Mouse (Mus musculus): ENCODE results near the gene Ebi3. TPM values are rescaled to one million over a fixed set of nuclear protein-coding genes. Genes with fewer than 3 reads are reported as not detected.

Gene Ebi3
- polyA plus RNA-seq, 1 experiment from 2014 or later, result 6.6 TPM

GRCm38 (mm10) chr17:55960791-55961190 lies 8.4 kb downstream of the Ebi3 start:
- Histone ChIP-seq H3K4me3 (replicated peaks; ENCODE audit: low read depth, low read length) (no peak overlapping the region), H3K36me3 (ENCODE audit: control insufficient read depth, insufficient read depth, low read length) (peaks cover 27% of the 10 kb centered on the region), H3K4me1 (ENCODE audit: control insufficient read depth, insufficient read depth, low read length) (peaks cover 28% of the 10 kb centered on the region), H3K9ac (replicated peaks; ENCODE audit: low read length) (no peak overlapping the region), H3K9me3 (ENCODE audit: control insufficient read depth, low read length) (no peaks in the 10 kb centered on the region), H3K27me3 (ENCODE audit: control insufficient read depth, insufficient read depth, low read length) (no peaks in the 10 kb centered on the region), H3K27ac (replicated peaks; ENCODE audit: low read depth, low read length) (no peak overlapping the region), H3K4me2 (ENCODE audit: low read length) (no peak overlapping the region)
- ATAC-seq (ENCODE audit: low FRiP score, low TSS enrichment) (no peak), DNase-seq (no peak)

DNA sequence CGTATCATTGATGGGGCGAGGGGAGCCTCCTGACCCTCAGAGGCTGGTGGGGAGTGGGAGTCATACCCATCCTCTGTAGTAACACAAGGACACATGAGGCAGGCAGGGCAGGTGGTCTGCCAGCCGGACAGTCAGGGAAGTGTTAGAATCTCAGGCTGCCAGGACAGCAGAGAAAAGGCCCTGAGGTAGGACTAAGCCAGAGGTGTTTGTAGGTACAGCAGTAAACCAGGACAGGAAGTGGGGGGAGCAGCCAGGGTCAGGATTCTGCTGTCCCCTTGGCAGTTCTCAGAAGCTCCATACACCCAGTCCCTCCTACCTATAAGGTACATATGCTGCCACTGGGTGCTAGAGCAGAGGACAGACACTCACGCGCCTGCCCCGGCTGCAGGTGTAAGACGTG lies 9.2 kb downstream of the Ebi3 start:
- H3K27ac ChIP-seq (replicated peaks; ENCODE audit: low read depth, low read length), result no peak overlapping the region
- ATAC-seq (ENCODE audit: low FRiP score, low TSS enrichment), result no peak

GRCm38 (mm10) chr17:55963171-55963570 lies 10.7 kb downstream of the Ebi3 start:
- H3K36me3 ChIP-seq (ENCODE audit: control insufficient read depth, insufficient read depth, low read length), result peaks cover 35% of the 10 kb centered on the region
- no peak overlapping the region for H3K9ac ChIP-seq (replicated peaks; ENCODE audit: low read length)
- WGBS, result 84% methylated on average over 14 of the region's 14 CpGs
- no peaks in the 10 kb centered on the region for H3K27me3 ChIP-seq (ENCODE audit: control insufficient read depth, insufficient read depth, low read length)
- H3K4me3 ChIP-seq (replicated peaks; ENCODE audit: low read depth, low read length), result no peak overlapping the region
- no peak overlapping the region for H3K4me2 ChIP-seq (ENCODE audit: low read length)
- no peak for ATAC-seq (ENCODE audit: low FRiP score, low TSS enrichment)
- H3K9me3 ChIP-seq (ENCODE audit: control insufficient read depth, low read length), result no peaks in the 10 kb centered on the region
- no peak overlapping the region for H3K27ac ChIP-seq (replicated peaks; ENCODE audit: low read depth, low read length)
- no peak for DNase-seq
- peaks cover 19% of the 10 kb centered on the region for H3K4me1 ChIP-seq (ENCODE audit: control insufficient read depth, insufficient read depth, low read length)

More for the DNA sequence above, 9.2 kb downstream of the Ebi3 start:
- H3K36me3 ChIP-seq (ENCODE audit: control insufficient read depth, insufficient read depth, low read length), result peaks cover 34% of the 10 kb centered on the region
- DNase-seq, result no peak
- no peaks in the 10 kb centered on the region for H3K9me3 ChIP-seq (ENCODE audit: control insufficient read depth, low read length)
- H3K9ac ChIP-seq (replicated peaks; ENCODE audit: low read length), result no peak overlapping the region
- H3K27me3 ChIP-seq (ENCODE audit: control insufficient read depth, insufficient read depth, low read length), result no peaks in the 10 kb centered on the region
- WGBS, result 93% methylated on average over 7 of the region's 7 CpGs
- no peak overlapping the region for H3K4me3 ChIP-seq (replicated peaks; ENCODE audit: low read depth, low read length)
- H3K4me2 ChIP-seq (ENCODE audit: low read length), result no peak overlapping the region
- H3K4me1 ChIP-seq (ENCODE audit: control insufficient read depth, insufficient read depth, low read length), result peaks cover 25% of the 10 kb centered on the region

- DNase-seq, result no peak
- no peak overlapping the region for H3K27ac ChIP-seq (replicated peaks; ENCODE audit: low read depth, low read length)
- WGBS, result 95% methylated on average over 10 of the region's 10 CpGs
- H3K4me3 ChIP-seq (replicated peaks; ENCODE audit: low read depth, low read length), result no peak overlapping the region
- H3K9ac ChIP-seq (replicated peaks; ENCODE audit: low read length), result no peak overlapping the region
- peaks cover 26% of the 10 kb centered on the region for H3K4me1 ChIP-seq (ENCODE audit: control insufficient read depth, insufficient read depth, low read length)
- no peaks in the 10 kb centered on the region for H3K9me3 ChIP-seq (ENCODE audit: control insufficient read depth, low read length)
- ATAC-seq (ENCODE audit: low FRiP score, low TSS enrichment), result no peak
- peaks cover 35% of the 10 kb centered on the region for H3K36me3 ChIP-seq (ENCODE audit: control insufficient read depth, insufficient read depth, low read length)
- no peaks in the 10 kb centered on the region for H3K27me3 ChIP-seq (ENCODE audit: control insufficient read depth, insufficient read depth, low read length)
- H3K4me2 ChIP-seq (ENCODE audit: low read length), result no peak overlapping the region
Measured at GRCm38 (mm10) chr17:55964496-55964895, 12.1 kb downstream of the Ebi3 start.

- no peaks in the 10 kb centered on the region for H3K27me3 ChIP-seq (ENCODE audit: control insufficient read depth, insufficient read depth, low read length)
- ATAC-seq (ENCODE audit: low FRiP score, low TSS enrichment) (no peak), DNase-seq (no peak)
- no peak overlapping the region for H3K9ac ChIP-seq (replicated peaks; ENCODE audit: low read length)
- no peak overlapping the region for H3K4me3 ChIP-seq (replicated peaks; ENCODE audit: low read depth, low read length)
- H3K4me1 ChIP-seq (ENCODE audit: control insufficient read depth, insufficient read depth, low read length), result peaks cover 26% of the 10 kb centered on the region
- no peak overlapping the region for H3K4me2 ChIP-seq (ENCODE audit: low read length)
- no peak overlapping the region for H3K27ac ChIP-seq (replicated peaks; ENCODE audit: low read depth, low read length)
- WGBS, result 85% methylated on average over 9 of the region's 9 CpGs
- no peaks in the 10 kb centered on the region for H3K9me3 ChIP-seq (ENCODE audit: control insufficient read depth, low read length)
- peaks cover 35% of the 10 kb centered on the region for H3K36me3 ChIP-seq (ENCODE audit: control insufficient read depth, insufficient read depth, low read length)
Measured at GRCm38 (mm10) chr17:55964996-55965395, 12.6 kb downstream of the Ebi3 start.

DNA sequence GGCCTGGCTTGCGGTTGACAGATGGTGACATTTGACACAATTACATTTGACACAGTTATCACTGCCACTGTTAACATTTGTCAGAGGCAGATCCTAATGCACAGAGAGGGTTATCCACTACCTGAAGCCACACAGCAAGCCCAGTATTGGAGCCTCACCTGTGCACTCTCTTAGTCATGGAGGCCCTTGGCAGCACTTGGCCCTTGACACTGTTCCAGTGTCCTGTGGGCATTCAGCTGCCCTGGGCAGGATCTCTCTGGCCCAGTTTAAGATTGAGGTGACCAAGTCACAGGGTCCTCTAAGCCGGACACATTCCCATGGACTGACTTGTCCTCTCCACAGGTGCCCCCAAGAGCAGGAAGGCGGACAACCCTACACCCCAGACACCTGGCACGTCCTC lies 14.7 kb downstream of the Ebi3 start:
- Histone ChIP-seq H3K27ac (replicated peaks; ENCODE audit: low read depth, low read length) (peak overlapping the region; percentile 93), H3K9me3 (ENCODE audit: control insufficient read depth, low read length) (no peaks in the 10 kb centered on the region), H3K27me3 (ENCODE audit: control insufficient read depth, insufficient read depth, low read length) (no peaks in the 10 kb centered on the region), H3K36me3 (ENCODE audit: control insufficient read depth, insufficient read depth, low read length) (peaks cover 24% of the 10 kb centered on the region), H3K4me2 (ENCODE audit: low read length) (no peak overlapping the region), H3K9ac (replicated peaks; ENCODE audit: low read length) (0 out of 2 replicates have a peak overlapping the region, but pooled peaks have one; percentile 16), H3K4me1 (ENCODE audit: control insufficient read depth, insufficient read depth, low read length) (peaks cover 34% of the 10 kb centered on the region), H3K4me3 (replicated peaks; ENCODE audit: low read depth, low read length) (no peak overlapping the region)
- DNase-seq (no peak), ATAC-seq (ENCODE audit: low FRiP score, low TSS enrichment) (no peak)
- WGBS, result 92% methylated on average over 4 of the region's 4 CpGs

DNA sequence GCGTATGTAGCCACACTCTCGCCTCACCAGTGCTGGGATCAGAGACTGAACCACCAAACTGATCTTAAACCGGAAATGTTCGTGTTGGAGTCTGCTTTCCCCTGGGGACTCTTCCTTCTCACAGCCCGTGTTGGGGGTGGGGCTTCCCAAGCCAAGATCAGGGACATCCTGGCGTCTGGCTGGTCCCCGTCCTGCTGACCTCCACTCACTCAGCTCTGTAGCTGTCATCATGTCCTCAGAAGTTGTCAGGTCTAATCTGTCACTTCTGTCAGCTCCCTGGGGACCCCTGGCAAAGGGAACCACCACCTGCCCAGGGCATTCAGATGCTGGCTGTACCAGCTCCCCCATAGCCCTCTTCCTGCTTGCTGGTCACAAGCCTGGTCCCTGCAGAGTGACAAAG lies 15.8 kb downstream of the Ebi3 start:
- H3K9ac ChIP-seq (replicated peaks; ENCODE audit: low read length), result peak overlapping the region; percentile 16; the same call in 1 of the 2 replicates
- no peak overlapping the region for H3K4me2 ChIP-seq (ENCODE audit: low read length)
- 34% methylated on average over 7 of the region's 7 CpGs for WGBS
- H3K27me3 ChIP-seq (ENCODE audit: control insufficient read depth, insufficient read depth, low read length), result no peaks in the 10 kb centered on the region
- H3K36me3 ChIP-seq (ENCODE audit: control insufficient read depth, insufficient read depth, low read length), result peaks cover 24% of the 10 kb centered on the region
- DNase-seq (peak; percentile 35), ATAC-seq (ENCODE audit: low FRiP score, low TSS enrichment) (no peak)
- no peak overlapping the region for H3K4me3 ChIP-seq (replicated peaks; ENCODE audit: low read depth, low read length)
- H3K9me3 ChIP-seq (ENCODE audit: control insufficient read depth, low read length), result no peaks in the 10 kb centered on the region
- H3K4me1 ChIP-seq (ENCODE audit: control insufficient read depth, insufficient read depth, low read length), result peaks cover 34% of the 10 kb centered on the region
- peak overlapping the region; percentile 93 for H3K27ac ChIP-seq (replicated peaks; ENCODE audit: low read depth, low read length)

DNA sequence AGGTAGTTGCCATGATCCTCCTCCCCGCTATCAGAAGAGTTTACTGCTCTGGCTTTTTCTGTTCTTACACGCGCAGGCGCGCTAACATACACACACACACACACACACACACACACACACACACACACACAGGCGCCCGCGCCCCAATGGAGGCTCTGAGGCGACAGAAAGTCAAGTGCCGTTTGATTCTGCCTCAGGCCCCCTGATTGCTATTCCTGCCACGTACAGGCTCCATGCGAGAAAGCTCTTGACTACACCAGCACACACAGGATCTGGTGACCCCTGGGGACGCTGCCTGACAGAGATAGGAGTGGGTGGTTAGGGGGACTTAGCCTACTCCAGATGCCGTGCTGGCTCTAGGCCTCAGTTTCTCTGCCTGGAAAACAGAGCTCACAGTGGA lies 17.1 kb downstream of the Ebi3 start:
- H3K9ac ChIP-seq (replicated peaks; ENCODE audit: low read length), result peak overlapping the region; percentile 88; the same call in 1 of the 2 replicates
- WGBS, result 7% methylated on average over 14 of the region's 14 CpGs
- H3K27ac ChIP-seq (replicated peaks; ENCODE audit: low read depth, low read length), result peak overlapping the region; percentile 93
- ATAC-seq (ENCODE audit: low FRiP score, low TSS enrichment) (peak; percentile 73), DNase-seq (peak; percentile 96)
- H3K27me3 ChIP-seq (ENCODE audit: control insufficient read depth, insufficient read depth, low read length), result no peaks in the 10 kb centered on the region
- H3K4me2 ChIP-seq (ENCODE audit: low read length), result peak overlapping the region; percentile 85
- peaks cover 30% of the 10 kb centered on the region for H3K36me3 ChIP-seq (ENCODE audit: control insufficient read depth, insufficient read depth, low read length)
- H3K4me1 ChIP-seq (ENCODE audit: control insufficient read depth, insufficient read depth, low read length), result peaks cover 34% of the 10 kb centered on the region
- peak overlapping the region; percentile 67 for H3K4me3 ChIP-seq (replicated peaks; ENCODE audit: low read depth, low read length)
- no peaks in the 10 kb centered on the region for H3K9me3 ChIP-seq (ENCODE audit: control insufficient read depth, low read length)

- WGBS, result 6% methylated on average over 55 of the region's 55 CpGs
- DNase-seq, result peak; percentile 83
- peak within 1 kb of the TSS; percentile 93 for H3K27ac ChIP-seq (replicated peaks; ENCODE audit: low read depth, low read length)
- H3K4me2 ChIP-seq (ENCODE audit: low read length), result peak within 1 kb of the TSS; percentile 85
- H3K4me1 ChIP-seq (ENCODE audit: control insufficient read depth, insufficient read depth, low read length), result peaks cover 34% of the 10 kb centered on the region
- no peaks in the 10 kb centered on the region for H3K9me3 ChIP-seq (ENCODE audit: control insufficient read depth, low read length)
- ATAC-seq (ENCODE audit: low FRiP score, low TSS enrichment), result peak; percentile 76
- no peaks in the 10 kb centered on the region for H3K27me3 ChIP-seq (ENCODE audit: control insufficient read depth, insufficient read depth, low read length)
- H3K9ac ChIP-seq (replicated peaks; ENCODE audit: low read length), result peak within 1 kb of the TSS; percentile 88
- peaks cover 30% of the 10 kb centered on the region for H3K36me3 ChIP-seq (ENCODE audit: control insufficient read depth, insufficient read depth, low read length)
- peak within 1 kb of the TSS; percentile 67 for H3K4me3 ChIP-seq (replicated peaks; ENCODE audit: low read depth, low read length)
Measured at GRCm38 (mm10) chr17:55969966-55970891, 17.8 kb downstream of the Ebi3 start, which contains the start of gene Shd. Shd (plus strand) TSS chr17:55970467.
